27 mouse cellular contexts compared by ENCODE assay signal in the genomic region with DNA sequence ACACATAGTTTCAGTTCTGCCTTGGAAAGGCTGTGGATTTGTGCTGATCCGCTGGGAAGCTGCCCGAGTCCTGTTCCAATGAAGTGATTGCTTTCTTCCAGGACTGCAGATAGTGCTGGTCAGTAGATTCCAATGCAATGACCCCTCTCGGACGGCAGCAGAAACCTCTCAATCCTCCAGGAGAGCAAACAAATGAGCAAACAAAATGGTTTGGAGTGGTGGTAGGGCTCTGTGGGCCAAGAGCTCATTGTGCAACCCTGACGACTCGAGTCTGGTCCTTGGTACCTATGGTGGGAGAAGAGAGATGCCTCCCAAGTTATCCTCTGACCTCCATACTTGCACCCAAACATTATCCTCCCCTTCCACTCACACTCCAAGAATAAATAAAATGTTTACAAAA.
DNase-seq lines count a peak whose midpoint lies in the region; ATAC-seq lines count a peak whose summit lies in the region.
"Had no signal": no experiment of that assay in that cellular context is flagged by ENCODE, and none has a peak within 500 bp of the region (broad histone marks: within the 10 kb centered on the region; RNA-seq: fewer than 3 reads in every experiment).

No protein-coding gene starts in this region.

- no peak for ATAC-seq in hindbrain, embryonic 14.5 days (ENCODE audit: low FRiP score)
- ATAC-seq: activated CD4-positive, CD25-positive, alpha-beta regulatory T cell, adult 4 months; forebrain, embryonic 15.5 days had no signal

- H3K27ac ChIP-seq in heart, embryonic 10.5 days = no peak overlapping the region
- H3K27ac ChIP-seq in hindbrain, embryonic 14.5 days = no peak overlapping the region
- H3K27ac ChIP-seq: embryonic facial prominence, embryonic 10.5 days; embryonic facial prominence, embryonic 13.5 days; forebrain, embryonic 12.5 days; forebrain, embryonic 15.5 days; heart, adult 2 months; heart, embryonic 13.5 days; hindbrain, embryonic 15.5 days had no signal

- no peaks in the 10 kb centered on the region for H3K4me1 ChIP-seq in heart, embryonic 10.5 days
- H3K4me1 ChIP-seq in hindbrain, embryonic 14.5 days (replicated peaks; ENCODE audit: control insufficient read depth, insufficient read depth, low read length) = no peaks in the 10 kb centered on the region
- H3K4me1 ChIP-seq: embryonic facial prominence, embryonic 10.5 days; embryonic facial prominence, embryonic 13.5 days; forebrain, embryonic 15.5 days; heart, embryonic 13.5 days; hindbrain, embryonic 15.5 days had no signal

- no peak overlapping the region for H3K4me2 ChIP-seq in hindbrain, embryonic 14.5 days (replicated peaks)
- H3K4me2 ChIP-seq: embryonic facial prominence, embryonic 13.5 days; forebrain, embryonic 12.5 days; forebrain, embryonic 15.5 days; heart, embryonic 13.5 days; hindbrain, embryonic 15.5 days had no signal

- no peaks in the 10 kb centered on the region for H3K9me3 ChIP-seq in heart, embryonic 10.5 days
- 0 out of 2 replicates have a peak, but pooled peaks cover 5% of the 10 kb centered on the region for H3K9me3 ChIP-seq in hindbrain, embryonic 14.5 days (ENCODE audit: control insufficient read depth, low read length)
- H3K9me3 ChIP-seq: embryonic facial prominence, embryonic 13.5 days; forebrain, embryonic 15.5 days; hindbrain, embryonic 15.5 days had no signal

- no peaks in the 10 kb centered on the region for H3K36me3 ChIP-seq in heart, embryonic 10.5 days
- H3K36me3 ChIP-seq in hindbrain, embryonic 14.5 days (replicated peaks; ENCODE audit: control insufficient read depth, insufficient read depth) = no peaks in the 10 kb centered on the region
- H3K36me3 ChIP-seq: embryonic facial prominence, embryonic 10.5 days; embryonic facial prominence, embryonic 13.5 days; forebrain, embryonic 12.5 days; forebrain, embryonic 15.5 days; G1E; heart, embryonic 13.5 days; hindbrain, embryonic 15.5 days had no signal

- no peak overlapping the region for H3K9ac ChIP-seq in hindbrain, embryonic 14.5 days
- H3K9ac ChIP-seq: embryonic facial prominence, embryonic 13.5 days; forebrain, embryonic 12.5 days; forebrain, embryonic 15.5 days; heart, embryonic 13.5 days; hindbrain, embryonic 15.5 days had no signal

- 87% methylated on average over 6 of the region's 6 CpGs for WGBS in heart, embryonic 10.5 days
- WGBS in hindbrain, embryonic 14.5 days = 96% methylated on average over 6 of the region's 6 CpGs

- no peak overlapping the region for H3K4me3 ChIP-seq in heart, embryonic 10.5 days
- no peak overlapping the region for H3K4me3 ChIP-seq in hindbrain, embryonic 14.5 days (replicated peaks; ENCODE audit: low read length)
- H3K4me3 ChIP-seq: embryonic facial prominence, embryonic 10.5 days; embryonic facial prominence, embryonic 13.5 days; erythroblast, embryonic 14.5 days; forebrain, embryonic 12.5 days; forebrain, embryonic 15.5 days; heart, adult 2 months; heart, embryonic 13.5 days; hindbrain, embryonic 15.5 days had no signal

- no peaks in the 10 kb centered on the region for H3K27me3 ChIP-seq in heart, embryonic 10.5 days (ENCODE audit: insufficient read depth, poor library complexity, severe bottlenecking)
- H3K27me3 ChIP-seq in hindbrain, embryonic 14.5 days (ENCODE audit: control insufficient read depth, insufficient read depth, low read length) = no peaks in the 10 kb centered on the region
- H3K27me3 ChIP-seq: CH12.LX; forebrain, embryonic 12.5 days; forebrain, embryonic 15.5 days; heart, embryonic 13.5 days; hindbrain, embryonic 15.5 days had no signal

- peak; percentile 33 for DNase-seq in heart, embryonic 10.5 days (ENCODE audit: low spot score)
- DNase-seq in heart, postnatal 4 days = no peak
- peak; percentile 24 to 51 for DNase-seq in lung, adult 18-20 months
- no peak for DNase-seq in lung, postnatal 10 days
- peak; percentile 15 for DNase-seq in lung, postnatal 14 days
- peak; percentile 18 for DNase-seq in yolk sac, embryonic 10.5 days (ENCODE audit: low spot score)
- no peak for DNase-seq in hindbrain, embryonic 14.5 days (ENCODE audit: low spot score)
- DNase-seq: adrenal gland, adult 8-10 months; adrenal gland, postnatal 25 days; B cell, adult 2 months; cerebellum, adult 11-12 months; cerebellum, adult 8-10 months; cerebellum, postnatal 10 days; cerebellum, postnatal 36 days; embryo, embryonic 11 days; gastrocnemius, postnatal 25 days; heart, adult 2 months had no signal

Comparison
In these comparisons a context has a peak if more than half of its experiments do, and no peak if none do; other contexts are left out.
1. DNase-seq: peak in heart, embryonic 10.5 days (single experiment), lung, adult 18-20 months (2 of 2), lung, postnatal 14 days (single experiment) and yolk sac, embryonic 10.5 days (single experiment); none in heart, postnatal 4 days (single experiment), lung, postnatal 10 days (single experiment) and hindbrain, embryonic 14.5 days (single experiment).